Mouse (Mus musculus): ENCODE data around the gene Olfr1281.
A peak's percentile ranks its signal among the peaks of the same experiment; 100 is the strongest.

Olfr1281 gene

GRCm38 (mm10) chr2:111326220-111326619 is at the start of gene Olfr1281:
Gene Olfr1281 (plus strand): TSS chr2:111326520.
- no peak for DNase-seq (ENCODE audit: low spot score in 2 of 2)

GRCm38 (mm10) chr2:111289836-111290235 is 36.5 kb upstream of the Olfr1281 start, which contains the start of gene Olfr1278:
Gene Olfr1278 (plus strand): TSS chr2:111290136.
- DNase-seq (ENCODE audit: low spot score in 2 of 2): no peak

DNA sequence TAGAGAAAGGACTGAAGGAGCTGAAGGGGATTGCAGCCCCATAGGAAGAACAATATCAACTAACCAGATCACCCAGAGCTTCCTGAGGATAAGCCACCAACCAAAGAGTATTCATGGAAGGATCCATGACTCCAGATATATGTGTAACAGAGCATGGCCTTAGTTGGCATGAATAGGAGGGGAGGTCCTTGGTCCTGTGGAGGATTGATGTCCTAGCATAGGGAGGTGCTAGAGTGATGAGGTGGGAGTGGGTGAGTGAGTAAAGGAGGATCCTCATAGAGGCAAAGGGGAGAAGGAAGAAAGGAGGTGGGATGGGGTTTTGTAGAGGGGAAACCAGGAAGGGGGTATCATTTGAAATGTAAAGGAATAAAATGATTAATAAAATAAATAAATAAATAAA is 27.8 kb upstream of the Olfr1281 start:
- no peak for DNase-seq (ENCODE audit: low spot score in 2 of 2)

- no peak for DNase-seq (ENCODE audit: low spot score in 2 of 2)
These were observed 25.9 kb upstream of the Olfr1281 start, which contains the start of gene Olfr1279 for GRCm38 (mm10) chr2:111300374-111300773. Gene Olfr1279 (plus strand): TSS chr2:111300635.

DNA sequence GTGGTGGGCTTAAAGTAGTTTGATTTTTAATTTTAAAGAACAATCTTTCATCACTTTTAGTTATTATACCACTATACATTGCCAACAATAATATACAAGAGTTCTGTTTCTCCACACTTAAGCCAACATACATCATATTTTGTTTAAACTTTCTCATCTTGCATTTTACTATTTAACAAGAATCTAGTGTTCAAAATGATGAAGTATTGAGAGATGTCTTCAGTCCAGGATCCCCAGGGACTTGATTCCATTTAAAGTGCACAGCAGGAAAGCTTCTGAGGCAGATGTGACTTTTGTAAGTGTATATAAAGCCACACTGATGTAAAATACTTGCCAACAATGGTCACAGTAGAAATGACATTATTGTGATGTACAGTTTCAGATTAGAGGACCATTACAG is 12.6 kb upstream of the Olfr1281 start, which contains the start of gene Olfr1280:
Gene Olfr1280, plus strand, starts transcription at position 301 of the 400 bp plus-strand sequence.
- no peak for DNase-seq (ENCODE audit: low spot score in 2 of 2)

DNA sequence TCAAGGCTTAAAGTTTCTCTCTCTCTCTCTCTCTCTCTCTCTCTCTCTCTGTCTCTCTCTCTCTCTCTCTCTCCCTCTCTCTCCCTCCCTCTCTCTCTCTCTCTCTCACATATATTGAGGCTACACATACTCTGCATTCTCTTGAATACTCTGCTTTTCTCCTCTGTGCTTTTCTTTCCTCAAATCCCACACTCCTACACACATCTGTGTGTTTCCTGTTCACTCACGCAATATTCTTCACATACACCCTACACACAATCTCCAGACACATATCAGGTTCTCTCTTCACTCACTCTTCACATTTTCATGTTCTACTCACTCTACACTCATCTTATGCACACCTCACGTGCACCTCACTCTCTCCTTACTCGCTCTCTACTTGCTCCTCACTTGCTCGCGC is 7.4 kb downstream of the Olfr1281 start:
- DNase-seq (ENCODE audit: low spot score in 2 of 2): peak in 1 of 2 experiments; percentile 6

GRCm38 (mm10) chr2:111335976-111336375 is 9.7 kb downstream of the Olfr1281 start, which contains the start of gene Olfr1282:
Gene Olfr1282 (minus strand): TSS chr2:111336076.
- DNase-seq (ENCODE audit: low spot score in 2 of 2): no peak

GRCm38 (mm10) chr2:111366490-111366889 is 40.2 kb downstream of the Olfr1281 start, which contains the start of gene Olfr1283:
Gene Olfr1283 (plus strand): TSS chr2:111366790.
- DNase-seq (ENCODE audit: low spot score in 2 of 2): no peak

GRCm38 (mm10) chr2:111375222-111375621 is 48.9 kb downstream of the Olfr1281 start, which contains the start of gene Olfr1284:
Gene Olfr1284 (plus strand): TSS chr2:111375522.
- no peak for DNase-seq (ENCODE audit: low spot score in 2 of 2)
